Mouse (Mus musculus) layer of hippocampus, adult 8-10 months (tissue): ENCODE measurements around the gene Il6ra. TPM values are rescaled to one million over a fixed set of nuclear protein-coding genes. Genes with fewer than 3 reads are reported as not detected.

Experiments
- total RNA-seq, 4 experiments: library from RNA; stranded (reverse); gene quantifications; 2 replicates each; pipeline ENCODE4 v1.2.4; 2022

The Il6ra gene
- total RNA-seq, 4 experiments from 2014 or later = 6.6 to 9.4 (median 8.1) TPM

Other genes with a start within 250 kb of the Il6ra start
- gene Adar, start 198.2 kb downstream of the Il6ra start, total RNA-seq = 100 to 1,000 TPM; 112 to 157 (median 131) TPM
- 10 to 100 TPM; 27.6 to 32.5 (median 30.3) TPM for gene Chrnb2, start 148.6 kb downstream of the Il6ra start, total RNA-seq
- 10 to 100 TPM; 87.9 to 97.5 (median 92.1) TPM for gene Ube2q1, start 139.6 kb downstream of the Il6ra start, total RNA-seq
- 1 to 10 TPM; 2.9 to 5.3 (median 3.6) TPM for gene She, start 81.8 kb downstream of the Il6ra start, total RNA-seq
- 100 to 1,000 TPM in 1 of 4 experiments, 10 to 100 TPM in 3; 86.7 to 114 (median 92.3) TPM for gene Atp8b2, start 50.3 kb upstream of the Il6ra start, total RNA-seq
- gene Hax1, start 85.6 kb upstream of the Il6ra start, total RNA-seq = 100 to 1,000 TPM in 2 of 4 experiments, 10 to 100 TPM in 2; 76.9 to 121 (median 99.5) TPM
- 100 to 1,000 TPM in 1 of 4 experiments, 10 to 100 TPM in 3; 94.7 to 111 (median 99.1) TPM for gene 4933434E20Rik, start 138.4 kb upstream of the Il6ra start, total RNA-seq
- 100 to 1,000 TPM; 165 to 186 (median 173) TPM for gene Ubap2l, start 139.4 kb upstream of the Il6ra start, total RNA-seq
- 100 to 1,000 TPM; 143 to 186 (median 163) TPM for gene Tpm3, start 159.5 kb upstream of the Il6ra start, total RNA-seq
- under 1 TPM; 0.16 to 0.41 (median 0.32) TPM for gene Nup210l, start 190.9 kb upstream of the Il6ra start, total RNA-seq